Mouse (Mus musculus) bone marrow macrophage, adult 2 months (primary cell): ENCODE measurements around the gene Zfp281.

Experiments
- CTCF ChIP-seq: IDR thresholded peaks from 2 replicates; pipeline ENCODE4 v1.5.1; 2012; ENCODE audit warnings: low read depth, mild to moderate bottlenecking, low read length, moderate library complexity
- POLR2A ChIP-seq: IDR thresholded peaks from 2 replicates; pipeline ENCODE4 v1.6.1; 2012; ENCODE audit warnings: mild to moderate bottlenecking, low read depth, low read length, borderline replicate concordance

DNA sequence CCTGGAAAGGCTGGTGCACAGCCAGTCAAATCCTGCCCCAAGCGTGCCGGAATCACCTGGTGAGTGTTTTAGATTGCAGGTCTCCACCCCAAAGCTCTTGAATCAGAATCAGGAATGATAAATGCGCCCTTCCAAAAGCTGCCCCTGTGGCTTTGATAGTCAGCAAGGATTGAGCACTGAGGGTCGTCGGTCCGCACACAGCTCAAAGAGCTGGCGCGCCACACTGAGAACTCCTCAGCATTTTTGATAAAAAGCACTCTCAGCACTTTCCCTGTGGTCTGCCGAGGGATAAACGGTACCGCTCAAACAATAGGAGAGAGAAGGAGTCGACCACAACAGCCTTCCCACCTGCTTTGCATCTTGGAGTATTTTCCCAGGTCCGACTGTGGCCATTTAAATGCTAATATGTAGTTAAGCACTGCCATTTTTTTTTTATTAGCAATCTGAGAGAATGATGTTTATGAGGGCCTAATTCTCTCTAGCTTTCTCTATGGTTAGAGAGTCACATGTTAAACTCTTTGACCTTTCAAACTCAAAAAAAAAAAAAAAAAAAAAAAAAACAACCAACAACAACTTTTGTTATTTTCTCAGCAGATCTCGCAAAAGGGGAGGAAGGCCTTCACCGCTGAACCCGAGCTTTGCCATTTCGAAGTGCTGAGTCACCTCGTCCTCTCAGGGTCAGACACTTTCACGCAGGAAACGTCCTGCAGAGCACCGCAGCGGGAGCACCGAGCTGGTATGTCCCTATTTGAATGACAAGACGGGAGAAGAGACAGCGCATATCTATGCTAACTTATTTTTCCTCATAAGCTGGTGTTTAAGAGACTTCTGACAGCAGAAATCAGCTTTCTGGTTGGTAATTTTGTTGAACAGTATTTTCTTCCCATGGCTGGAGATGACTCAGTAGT, 50.1 kb downstream of the Zfp281 start:
- TF ChIP-seq POLR2A (no peak), CTCF (no peak)
